Mouse (Mus musculus) naive thymus-derived CD4-positive, alpha-beta T cell, adult 2 months (primary cell): ENCODE results near the gene Tmem51.
"Not testable (repeated sequence)": the region's sequence is repeated elsewhere in the genome, so short reads cannot be mapped to it uniquely, and the experiment has no call there.

ENCODE experiments used
- DNase-seq: peaks from one replicate; pipeline ENCODE4 v3.0.0-alpha.2; 2011; ENCODE audit warnings: low read depth

Tmem51 gene

DNA sequence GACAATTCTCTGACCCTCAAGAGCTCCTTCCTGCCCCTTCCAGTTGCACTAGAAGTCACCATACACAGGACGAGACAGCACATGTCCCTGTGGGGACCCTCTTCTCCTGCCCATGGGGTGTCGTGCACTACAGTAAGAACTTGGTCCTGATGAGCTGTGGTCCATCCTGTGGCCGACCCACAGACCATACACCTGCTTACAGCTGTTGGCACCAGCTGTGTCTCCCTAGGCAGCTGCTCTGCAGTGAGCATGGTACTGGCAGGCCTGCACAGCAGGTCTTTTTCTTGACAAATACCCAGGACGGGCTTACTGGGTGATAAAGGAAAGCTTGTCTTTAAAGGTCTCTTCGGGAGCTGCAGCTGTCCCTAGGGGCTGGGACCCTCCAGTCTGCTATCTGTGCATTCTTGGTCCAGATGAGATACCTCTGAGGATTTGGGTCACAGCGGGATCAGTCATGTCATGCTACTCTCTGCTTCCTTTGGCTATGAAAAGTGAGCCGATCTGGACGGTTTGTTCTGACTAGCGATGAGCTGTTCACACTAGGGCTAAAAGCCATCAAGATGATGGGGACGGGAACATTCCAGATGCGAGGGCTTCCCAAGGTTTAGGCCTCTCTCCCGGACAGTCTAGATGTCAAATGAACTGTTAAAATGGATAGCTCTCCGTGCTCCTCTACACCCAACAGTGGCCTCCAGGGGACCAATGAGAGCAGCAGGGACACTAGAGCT is 24.8 kb downstream of the Tmem51 start:
- no peak for DNase-seq

DNA sequence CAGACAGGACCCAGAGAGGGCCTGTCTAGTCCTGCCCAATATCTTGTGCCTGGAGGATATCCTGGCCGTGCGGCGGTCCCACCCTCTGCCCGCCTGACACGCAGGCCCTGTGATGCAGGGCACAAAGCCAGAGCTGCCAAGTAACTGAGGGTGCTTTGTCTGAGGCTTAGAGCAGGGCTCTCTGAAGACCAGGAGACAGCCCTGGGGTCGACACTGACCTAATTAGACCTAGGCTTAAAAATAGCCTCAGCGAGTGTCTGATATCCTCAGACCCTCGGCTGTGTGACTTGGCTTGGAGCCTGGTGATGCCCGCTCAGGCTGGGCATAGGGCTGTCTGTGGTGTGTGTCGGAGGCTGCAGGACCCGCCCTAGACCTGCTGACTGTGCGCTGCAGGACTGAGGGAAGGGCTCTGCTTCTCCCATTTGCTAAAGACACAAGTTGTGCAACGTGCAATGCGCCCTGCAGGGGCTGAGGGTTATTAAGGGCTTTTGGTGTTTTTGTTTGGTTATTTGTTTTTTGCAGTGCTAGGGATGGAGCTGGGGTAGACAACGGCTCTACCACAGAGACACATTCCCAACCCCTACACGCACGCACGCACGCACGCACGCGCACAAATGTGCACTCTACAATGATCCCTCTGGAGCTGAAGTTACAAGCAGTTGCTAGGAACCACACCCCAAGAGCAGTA is 26.4 kb downstream of the Tmem51 start:
- no peak for DNase-seq

DNA sequence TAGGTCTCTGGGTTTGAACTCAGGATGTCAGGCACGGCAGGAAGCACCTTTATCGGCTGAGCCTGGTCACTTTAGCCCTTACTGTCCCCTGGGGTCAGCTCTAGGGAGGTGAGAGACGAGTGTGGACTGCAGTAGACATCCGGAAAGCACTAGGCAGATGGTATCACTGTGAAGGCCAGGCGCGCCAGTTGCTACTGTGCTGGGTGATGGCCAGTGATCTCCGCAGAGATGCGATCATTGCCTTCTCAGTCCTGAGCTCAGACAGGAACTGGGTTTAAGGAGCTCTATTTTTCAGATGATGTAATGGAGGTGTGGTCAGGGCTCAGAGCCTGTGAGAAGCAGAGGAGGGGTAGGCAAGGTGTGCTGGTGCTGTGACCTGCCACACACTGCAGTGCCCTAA is 28.5 kb downstream of the Tmem51 start:
- no peak for DNase-seq

DNA sequence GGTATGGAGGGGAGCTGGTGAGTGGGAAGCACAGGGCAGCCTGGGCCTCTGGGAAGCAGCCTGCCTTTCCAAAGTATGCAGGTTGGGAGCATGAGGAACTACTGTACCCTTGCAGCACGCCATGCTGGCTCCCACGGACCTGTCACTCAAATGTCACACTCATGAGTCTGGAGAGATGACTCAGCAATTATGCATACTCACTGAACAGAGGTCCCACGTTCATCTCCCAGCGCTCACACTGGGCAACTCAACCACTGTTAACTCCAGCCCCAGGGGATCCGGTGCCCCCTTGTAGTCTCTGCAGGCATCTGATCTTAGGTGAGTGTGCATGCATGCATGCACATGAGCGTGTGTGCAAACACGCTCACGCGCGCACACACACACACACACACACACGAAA is 29.5 kb downstream of the Tmem51 start:
- no peak for DNase-seq

DNA sequence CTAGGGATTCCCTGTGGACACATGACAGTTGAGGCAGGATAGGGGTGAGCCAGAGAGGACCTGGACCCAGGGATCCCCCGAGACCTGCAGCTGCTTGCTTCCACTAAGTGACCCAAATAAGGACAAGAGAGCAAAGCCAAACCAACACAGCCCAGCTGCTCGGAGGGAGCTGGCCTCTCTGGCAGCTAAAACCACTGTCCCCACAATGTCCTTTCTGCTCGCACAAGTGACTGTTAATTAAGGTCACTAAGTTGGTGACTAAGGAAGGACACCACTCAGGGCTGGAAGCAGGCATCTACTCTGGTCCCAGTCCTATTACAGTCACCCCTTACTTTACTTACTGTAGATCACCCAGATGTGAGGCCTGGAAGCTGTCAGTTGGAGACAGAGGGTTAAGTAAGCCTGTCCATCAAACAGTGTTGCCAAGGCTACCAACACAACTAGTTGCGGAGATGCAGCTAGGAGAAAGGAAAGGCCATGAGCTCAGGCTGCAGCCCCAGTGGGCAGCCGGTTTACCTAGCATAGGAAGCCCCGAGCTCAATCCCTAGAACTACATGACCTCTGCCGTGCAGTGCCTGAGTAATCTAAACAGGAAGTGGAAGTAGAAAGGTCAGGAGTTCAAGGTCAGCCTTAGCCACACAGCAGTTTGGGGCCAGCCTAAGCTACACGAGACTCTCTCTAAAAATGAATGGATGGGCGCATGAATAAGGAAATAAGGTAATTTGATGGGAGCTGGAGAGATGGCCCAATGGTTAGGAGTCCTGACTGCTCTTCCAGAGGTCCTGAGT is 30.2 kb downstream of the Tmem51 start:
- no peak for DNase-seq

DNA sequence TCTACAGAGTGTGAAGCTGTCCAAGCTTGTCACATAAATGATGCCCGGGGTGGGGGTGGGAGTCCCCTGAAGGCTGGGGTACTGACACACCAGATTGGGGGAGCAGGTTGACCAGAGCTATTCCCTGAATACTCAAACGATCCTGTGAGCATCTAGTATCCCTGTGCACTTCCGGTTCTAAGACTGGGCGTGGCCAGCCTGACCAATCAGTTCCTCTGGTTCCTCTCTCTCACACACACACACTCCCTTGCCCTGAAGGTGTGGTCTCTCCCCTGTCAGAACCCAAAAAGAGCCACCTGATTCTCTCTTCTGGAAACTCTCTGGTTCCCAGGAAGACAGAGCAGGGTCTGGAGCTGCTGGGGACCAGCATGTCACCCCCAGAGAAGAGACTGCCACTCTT is 30.8 kb downstream of the Tmem51 start:
- DNase-seq = no peak

DNA sequence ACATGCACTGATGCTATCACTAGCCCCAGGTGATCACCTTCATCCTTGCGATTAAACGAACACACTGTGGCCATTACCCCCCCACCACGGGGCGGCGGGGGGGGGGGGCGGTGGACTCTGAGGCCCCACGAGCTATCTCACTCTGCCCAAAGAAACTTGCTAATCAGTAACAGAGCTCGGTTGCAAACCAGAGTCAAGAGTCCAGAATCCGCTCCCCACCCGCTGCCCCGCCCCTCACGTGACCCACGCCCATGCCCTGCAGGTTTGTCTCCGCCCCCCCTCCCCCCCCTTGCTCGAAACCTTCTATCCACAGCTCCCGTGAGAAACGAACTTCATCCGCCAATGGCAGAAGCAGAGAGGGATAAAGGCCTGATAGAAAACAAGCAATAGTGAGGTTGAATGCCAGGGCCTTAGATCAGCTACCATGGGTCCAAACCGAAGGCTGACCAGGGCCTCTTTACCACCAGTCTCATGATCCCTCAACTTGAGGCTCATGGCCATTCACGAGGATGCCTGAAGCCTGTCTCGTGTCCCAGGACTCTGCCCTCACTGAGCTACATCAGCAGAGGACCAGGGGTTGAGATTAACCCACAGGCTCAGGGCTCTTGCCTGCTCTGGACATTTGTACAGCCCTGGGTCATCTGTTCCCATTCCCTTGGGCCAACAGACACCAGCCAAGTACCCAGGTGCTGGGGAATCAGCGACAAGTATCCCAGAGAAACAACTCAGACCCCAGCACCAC is 31.5 kb downstream of the Tmem51 start:
- DNase-seq = no peak

DNA sequence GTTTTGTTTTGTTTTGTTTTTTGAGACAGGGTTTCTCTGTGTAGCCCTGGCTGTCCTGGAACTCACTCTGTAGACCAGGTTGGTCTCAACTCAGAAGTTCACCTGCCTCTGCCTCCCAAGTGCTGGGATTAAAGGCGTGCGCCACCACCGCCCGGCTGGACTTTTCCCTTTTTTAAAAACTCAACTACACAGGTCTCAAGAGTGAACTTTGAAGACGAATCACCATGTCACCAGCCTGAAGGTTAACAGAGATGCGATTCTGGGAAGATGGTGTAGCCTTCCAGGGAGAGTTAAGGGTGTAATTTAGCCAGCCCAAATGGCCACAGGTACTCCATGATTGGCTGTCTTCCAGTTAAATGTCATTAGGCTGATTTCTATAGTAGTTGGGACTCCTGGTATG is 32.2 kb downstream of the Tmem51 start:
- DNase-seq = not testable (repeated sequence)

DNA sequence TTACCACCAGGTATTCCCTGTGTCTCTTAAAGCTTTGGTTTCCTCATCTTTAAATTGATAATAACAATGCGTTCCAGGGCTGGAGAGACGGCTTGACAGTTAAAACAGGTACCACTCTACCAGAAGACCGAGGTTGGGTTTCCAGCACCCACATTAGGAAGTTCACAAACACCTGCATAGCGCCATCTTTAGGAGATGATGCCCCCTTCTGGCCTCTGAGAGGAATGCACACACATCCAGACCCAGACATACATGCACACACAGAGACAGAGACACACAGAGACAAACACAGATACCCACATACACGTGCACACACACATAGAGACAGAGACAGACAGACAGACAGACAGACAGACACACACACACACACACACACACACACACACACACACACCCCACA is 34.1 kb downstream of the Tmem51 start:
- no peak for DNase-seq

DNA sequence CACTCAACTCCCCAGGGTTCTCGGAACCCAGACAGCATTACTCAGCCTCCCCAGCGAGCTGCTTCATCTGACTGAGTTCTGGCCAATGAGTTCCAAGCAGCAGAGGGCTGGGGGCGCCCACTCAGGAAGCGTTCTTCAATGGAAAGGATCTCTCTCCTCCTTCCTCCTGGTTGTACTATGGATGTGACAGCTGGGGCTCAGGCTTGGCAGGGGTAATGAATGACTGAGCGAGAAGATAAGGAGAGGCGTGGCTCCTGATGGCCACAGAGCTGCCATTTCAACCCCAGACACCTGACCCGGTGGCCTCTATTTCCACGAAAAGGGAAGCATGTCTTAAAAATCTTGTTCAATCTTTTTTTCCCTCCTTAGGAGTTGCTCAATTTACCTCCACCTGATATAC is 35.7 kb downstream of the Tmem51 start:
- DNase-seq = no peak

DNA sequence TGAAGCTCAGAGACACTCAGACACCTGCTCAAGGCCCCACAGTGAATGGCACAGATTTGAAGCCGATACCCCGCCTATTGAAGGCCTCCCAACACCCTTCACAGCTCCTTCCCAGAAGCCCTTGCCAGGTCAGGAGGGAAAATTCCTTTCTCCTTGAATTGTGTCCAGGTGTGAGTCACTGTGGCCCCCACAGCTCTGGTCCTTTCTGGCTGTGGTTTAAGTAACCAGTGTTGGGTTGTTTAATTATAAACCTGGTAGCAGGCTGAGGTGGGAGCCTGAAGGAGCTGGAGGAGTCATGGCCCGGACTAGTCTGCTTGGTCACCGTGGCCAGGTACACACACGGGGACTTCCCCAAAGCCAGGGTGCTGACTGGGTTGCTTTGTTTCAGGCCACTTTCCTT is 37.1 kb downstream of the Tmem51 start:
- no peak for DNase-seq

DNA sequence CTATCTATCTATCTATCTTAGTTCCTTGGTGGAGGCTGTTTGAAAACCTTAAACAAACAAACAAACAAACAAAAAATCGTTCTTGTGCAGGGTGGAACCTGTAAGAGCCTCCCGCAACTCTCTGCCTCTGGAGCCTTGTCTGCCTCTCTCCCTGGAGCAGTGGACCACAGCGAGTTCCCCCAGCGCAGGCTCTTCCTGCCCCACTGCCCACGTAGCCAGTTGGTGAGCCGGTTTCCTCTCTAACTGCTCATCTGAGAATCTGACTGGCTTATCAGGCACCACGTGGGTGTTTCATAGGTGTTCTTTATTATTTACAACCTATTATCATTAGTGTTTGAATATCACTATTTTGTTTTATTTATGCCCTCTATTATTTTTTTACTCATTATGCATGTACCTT is 37.6 kb downstream of the Tmem51 start:
- no peak for DNase-seq

DNA sequence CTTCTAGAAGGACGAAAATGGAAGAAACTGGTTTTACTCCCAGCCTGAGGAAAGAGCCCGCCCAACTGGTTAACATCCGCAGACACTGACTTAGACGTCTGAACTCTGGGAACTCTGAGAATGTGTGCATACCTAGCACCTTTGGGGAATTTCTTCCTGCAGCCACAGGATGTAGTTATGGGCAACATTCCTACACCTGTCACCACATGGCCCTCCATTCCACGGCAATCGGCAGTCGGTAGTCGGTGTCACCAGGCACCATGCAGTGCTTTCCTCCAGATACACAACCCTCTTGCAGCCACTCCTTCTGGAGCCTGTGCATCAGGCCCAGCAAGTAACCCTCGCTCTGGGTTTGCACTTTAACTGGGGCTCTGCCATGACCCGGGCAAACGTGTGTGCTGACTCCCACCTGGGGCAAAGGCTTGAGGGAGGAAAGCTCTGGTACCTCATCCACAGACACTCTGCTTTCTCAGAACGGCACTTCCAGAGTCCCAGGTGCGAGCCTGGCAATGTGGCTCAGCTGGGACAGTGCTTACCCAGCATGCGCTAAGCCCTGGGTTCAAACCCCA is 38.4 kb downstream of the Tmem51 start:
- DNase-seq = no peak

DNA sequence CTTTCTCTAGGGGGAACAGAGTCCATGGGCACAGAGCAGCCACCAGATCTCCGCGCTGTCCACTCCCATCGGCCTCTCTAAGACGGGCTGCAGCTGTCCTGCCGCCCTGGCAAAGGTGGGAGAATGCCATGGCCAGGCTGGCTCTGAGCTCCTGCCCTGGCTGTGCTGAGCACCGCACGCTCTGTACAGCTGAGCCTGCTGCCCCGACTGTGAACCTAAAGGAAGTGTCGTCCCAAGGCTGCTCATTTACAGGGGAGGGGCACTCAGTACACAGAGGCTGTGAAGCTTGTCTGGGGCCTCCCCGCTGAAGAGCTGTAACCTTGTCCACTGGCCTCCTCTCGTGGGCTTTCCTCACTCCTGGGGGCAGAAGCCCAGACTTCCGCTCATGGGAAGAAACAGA is 39.7 kb downstream of the Tmem51 start:
- DNase-seq = no peak

DNA sequence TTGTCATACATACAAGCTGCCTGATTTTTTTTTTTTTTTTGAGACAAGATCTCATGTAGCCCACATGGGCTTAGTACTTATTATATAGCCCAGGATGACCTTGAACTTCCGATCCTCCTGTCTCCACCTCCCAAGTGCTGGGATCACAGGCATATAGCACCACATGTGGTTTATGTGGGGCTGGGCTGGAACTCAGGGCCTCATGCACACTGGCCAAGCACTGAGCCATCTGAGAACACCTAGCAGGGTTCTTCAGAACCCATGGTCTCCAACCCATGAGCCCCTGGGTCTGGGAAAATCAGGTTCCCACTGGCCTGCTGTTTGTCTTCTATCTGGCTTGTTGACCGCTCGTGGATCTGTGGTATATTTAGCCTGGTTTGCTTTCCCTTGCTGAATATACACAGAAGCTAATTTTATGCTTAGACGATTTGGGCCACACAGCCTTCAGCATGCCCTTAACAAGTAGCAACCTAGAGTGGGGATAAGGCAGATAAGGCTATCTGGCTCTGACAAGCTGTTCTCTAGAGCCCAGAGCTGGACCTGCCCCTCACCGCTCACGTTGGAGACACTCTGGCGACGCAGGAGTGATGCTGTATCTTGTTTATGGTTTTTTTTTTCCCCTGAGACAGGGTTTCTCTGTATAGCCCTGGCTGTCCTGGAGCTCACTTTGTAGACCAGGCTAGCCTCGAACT is 44.3 kb downstream of the Tmem51 start:
- no peak for DNase-seq

DNA sequence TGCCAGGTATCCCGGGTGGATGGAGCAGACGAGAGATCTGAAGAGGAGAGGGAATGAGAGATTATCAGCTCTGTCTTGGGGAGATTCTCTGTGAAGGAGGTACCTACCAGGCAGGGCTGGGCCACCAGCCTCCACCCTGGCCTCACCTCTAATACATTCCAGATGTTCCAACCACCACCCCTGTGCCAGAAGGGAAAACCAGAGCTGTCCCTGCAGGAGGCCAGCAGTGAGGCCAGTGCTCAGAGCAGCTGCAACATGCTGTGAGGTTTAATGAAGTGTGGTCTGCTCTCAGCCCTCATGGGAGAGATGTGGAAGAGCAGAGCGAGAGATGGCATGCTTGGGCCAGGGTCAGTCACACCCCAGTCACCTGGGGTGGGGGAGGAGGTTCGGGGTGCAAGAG is 46.2 kb downstream of the Tmem51 start:
- no peak for DNase-seq

DNA sequence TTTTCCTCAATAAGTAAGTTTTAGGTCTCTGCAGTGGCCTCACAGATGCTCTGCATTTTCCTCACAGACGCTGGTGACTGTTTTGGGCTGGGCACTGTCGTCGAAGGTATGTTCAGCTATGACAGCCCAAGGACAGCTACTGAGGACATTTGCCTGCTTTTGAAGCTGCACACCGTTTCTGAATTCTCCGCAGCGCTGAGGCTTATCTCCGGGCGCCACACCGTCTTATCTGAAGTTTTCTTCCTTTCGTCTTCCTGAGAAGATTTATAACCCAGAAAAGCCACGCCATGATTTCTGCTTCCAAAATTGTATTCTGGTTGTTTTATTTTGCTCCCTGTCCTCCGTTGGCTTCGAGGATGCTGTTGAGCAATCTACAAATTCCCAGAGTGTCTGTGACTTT is 55.6 kb downstream of the Tmem51 start:
- no peak for DNase-seq

DNA sequence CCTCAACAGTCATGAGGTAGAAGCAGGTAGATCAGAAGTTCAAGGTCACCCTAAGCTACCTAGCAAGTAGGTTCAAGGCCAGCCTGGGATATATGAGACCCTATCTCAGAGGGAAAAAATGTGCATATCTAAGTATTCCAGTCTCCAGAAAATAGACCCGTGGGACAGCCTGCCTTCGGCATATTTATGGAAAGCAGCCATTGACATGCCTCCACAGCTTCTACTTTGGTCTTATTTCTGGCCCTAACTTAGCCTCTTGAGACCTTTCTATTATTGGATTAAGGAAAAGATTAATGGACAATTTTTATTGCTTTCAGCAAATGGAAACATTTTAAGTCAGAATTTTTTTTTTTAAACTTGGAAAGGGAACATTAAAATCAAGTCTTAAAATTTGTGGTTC is 57.1 kb downstream of the Tmem51 start:
- no peak for DNase-seq

DNA sequence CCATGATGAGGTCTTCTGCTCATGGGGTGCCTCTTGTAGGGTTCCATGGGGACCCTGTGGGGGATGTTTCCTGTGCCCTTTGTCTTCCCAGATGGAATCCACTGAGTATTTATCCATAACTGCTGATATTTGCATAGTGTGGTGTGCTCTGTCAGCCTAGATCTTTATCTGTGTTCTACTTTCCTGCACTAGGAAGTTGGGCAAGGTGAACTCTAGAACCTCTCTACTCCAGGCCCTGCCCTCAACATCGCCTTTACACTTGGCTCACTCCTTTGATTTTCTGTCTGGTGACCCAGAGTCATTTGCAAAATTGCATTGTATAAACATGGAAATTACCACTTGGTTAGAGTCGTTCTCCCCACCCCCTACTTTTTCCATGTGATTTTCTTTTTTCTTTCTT is 59.6 kb downstream of the Tmem51 start:
- DNase-seq = no peak

DNA sequence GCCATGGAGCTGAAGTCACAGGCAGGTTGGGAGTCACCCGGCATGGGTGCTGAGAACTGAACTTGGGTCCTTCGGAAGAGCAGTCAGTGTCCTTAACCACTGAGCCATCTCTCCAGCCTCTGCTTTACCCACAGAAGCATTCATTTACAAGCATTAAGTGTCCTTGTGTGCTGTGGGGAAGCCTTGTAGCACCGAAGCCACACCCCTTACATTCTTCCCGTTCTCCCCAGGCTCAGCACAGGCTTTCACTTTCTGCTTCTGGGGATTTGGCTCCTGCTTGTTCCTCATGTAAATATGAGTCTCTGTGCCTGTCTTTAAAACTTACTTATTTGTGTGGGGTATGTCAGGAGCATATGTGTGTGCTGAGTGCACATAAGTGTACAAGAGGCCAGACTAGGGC is 60.9 kb downstream of the Tmem51 start:
- DNase-seq = no peak

DNA sequence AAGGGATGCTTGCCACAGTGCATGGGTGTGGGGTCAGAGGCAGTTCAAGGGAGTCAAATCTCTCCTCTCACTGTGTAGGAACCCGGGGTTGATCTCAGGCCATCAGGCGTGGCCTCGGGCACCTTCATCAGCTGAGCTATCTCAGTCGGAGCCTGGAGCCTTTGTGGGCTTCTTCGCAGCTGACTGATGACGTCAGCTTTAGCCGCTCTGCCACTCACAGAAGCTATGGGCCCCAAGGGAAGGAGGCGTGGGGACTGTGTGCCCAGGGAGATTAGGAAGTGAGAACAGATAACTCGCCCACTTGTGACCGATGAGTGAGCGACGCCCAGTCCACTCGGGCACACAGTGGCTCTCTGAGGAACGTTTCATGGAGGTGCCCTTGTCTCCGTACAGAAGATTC is 66.4 kb downstream of the Tmem51 start:
- DNase-seq = no peak
